Mouse (Mus musculus): Measurements from ENCODE around the gene Upk2.

GRCm38 (mm10) chr9:44475936-44476335 is 21.2 kb upstream of the Upk2 start:
- no peak for TF ChIP-seq CTCF (IDR thresholded peaks at IDR 0.05; ENCODE audit: borderline replicate concordance, control insufficient read depth, extremely low read depth, insufficient read depth, low read length, poor library complexity)
- TF ChIP-seq POLR2A (IDR thresholded peaks at IDR 0.05; ENCODE audit: control insufficient read depth, extremely low read depth, insufficient read depth, low read length, poor library complexity) = no peak

All from thymus, adult 2 months (tissue).